Mouse (Mus musculus): ENCODE data around the gene Etfbkmt.
"Not testable (repeated sequence)": the region's sequence is repeated elsewhere in the genome, so short reads cannot be mapped to it uniquely, and the experiment has no call there.

The Etfbkmt gene

GRCm38 (mm10) chr6:149187371-149187770 is 47.7 kb downstream of the Etfbkmt start:
- no peak for DNase-seq (ENCODE audit: low spot score in 2 of 2)

DNA sequence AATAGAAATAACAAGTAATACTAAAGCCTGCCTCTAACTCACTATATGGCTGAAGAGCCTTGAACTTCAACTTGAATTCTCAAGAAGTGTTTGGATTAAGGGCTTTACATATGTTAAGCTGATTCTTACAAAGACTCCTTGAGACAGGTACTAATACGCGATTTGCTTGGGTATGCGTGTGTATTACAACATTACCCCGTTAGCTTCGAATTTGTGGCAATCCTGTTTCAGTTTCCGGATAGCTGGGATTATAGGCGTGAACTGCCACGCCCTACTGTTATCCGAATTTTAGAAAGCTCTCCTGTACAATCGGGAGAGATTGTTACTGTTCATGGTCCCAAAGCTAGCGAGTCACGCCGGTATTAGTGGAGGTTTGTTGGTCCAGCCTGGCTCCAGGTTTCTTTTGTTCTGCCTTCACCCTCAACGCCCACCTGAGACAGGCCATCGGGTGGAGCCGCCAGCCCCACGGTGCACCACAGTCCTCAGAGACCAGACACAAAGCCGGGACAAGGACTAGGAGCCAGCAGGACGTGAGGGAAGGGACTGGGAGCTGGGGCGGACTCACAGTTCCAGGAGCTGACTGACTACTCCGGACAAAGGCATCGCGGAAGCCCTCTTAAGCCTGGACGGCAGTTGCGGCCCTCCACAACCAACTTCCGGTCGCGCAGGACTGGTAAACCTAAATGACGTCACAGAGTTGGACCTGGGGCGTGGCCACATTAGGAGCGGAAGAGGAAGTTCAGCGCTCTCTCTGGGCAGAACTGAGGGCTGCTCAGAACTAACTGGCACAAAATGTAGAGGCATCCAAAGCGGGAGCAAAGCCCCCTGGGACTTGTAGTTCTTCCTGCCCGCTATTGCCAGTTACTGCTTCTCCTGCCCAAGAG is 48.6 kb downstream of the Etfbkmt start, which contains the start of gene Amn1:
Gene Amn1 (minus strand): TSS at position 672 of the 884 bp plus-strand sequence.
- peak; percentile 91 to 95 for DNase-seq (ENCODE audit: low spot score in 2 of 2)

- DNase-seq (ENCODE audit: low spot score in 2 of 2) = no peak
Observed at GRCm38 (mm10) chr6:149188925-149189257, 49.2 kb downstream of the Etfbkmt start.

DNA sequence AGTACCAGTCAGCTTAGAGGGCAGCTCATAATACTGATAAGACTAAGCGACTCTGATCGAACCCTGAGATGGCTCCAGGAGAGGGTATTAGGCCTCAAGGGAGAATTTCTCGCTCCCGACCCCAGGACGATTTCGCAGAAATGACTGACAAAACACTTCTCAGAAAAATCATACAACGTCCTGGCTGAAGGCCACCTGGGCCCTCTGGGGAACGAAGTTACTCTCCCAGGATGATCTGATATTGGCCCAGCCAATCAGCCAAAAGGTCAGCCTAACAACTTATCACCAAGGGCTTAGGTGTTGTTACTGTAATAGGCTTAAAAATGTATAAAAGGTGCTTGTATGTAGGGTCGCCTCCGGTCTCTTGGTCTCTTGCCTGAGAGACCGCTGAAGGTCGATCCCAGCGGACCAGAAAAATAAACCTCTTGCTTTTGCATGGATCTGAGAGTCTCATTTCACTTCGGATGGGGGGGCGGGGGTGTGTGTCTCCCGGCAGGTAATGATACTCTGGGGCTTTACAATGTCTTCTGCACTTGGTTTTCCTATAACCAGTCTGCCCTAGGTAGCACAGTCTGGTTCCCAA is 49.8 kb downstream of the Etfbkmt start:
- no peak for DNase-seq (ENCODE audit: low spot score in 2 of 2)

- DNase-seq (ENCODE audit: low spot score in 2 of 2) = not testable (repeated sequence)
Observed at GRCm38 (mm10) chr6:149191951-149192350, 52.3 kb downstream of the Etfbkmt start.

DNA sequence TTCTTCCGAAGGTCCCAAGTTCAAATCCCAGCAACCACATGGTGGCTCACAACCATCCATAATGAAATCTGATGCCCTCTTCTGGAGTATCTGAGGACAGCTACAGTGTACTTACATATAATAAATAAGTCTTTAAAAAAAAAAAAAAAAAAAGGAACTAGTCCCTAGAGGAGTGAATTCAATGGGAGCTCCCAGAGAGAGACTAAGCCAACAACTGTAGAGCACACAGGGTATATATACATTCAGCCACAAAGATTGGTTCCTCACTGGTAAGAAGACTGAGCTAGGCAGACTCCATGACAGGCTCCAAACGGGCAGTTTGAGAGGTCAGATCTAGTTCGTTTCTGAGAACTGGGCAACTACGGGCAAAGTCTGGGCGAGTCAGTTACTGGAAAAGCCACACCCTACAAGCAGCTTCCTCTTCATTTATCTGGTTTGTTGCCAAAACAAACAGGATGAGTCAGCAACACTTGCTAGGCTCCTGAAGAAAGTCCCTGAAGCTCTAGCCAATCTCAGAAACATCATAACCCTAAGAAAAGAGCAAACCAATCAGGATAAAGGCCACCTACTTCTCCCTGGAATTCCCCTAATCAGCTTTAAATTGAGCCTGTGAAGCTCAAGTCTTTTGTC is 53.7 kb downstream of the Etfbkmt start:
- peak; percentile 15 to 46 for DNase-seq (ENCODE audit: low spot score in 2 of 2)

DNA sequence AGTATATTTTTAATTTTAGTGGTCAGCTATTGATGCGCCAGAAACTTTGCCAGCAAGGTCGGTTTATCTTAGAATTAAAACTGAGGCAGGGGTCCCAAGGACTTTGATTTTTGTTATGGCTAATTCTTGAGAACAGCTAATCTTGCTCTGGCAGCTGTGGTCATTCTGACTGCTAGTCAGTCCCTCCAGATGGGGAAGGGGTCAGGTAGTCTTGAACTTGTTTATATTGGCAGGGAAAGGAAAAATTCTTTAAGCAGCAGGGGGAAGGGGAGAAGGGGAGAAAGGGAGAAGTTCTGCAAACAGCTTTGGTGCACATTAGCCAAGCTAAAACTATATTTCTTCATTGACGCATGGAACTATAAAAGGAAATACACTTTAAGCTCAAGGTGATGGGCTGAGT is 57.5 kb downstream of the Etfbkmt start:
- DNase-seq (ENCODE audit: low spot score in 2 of 2) = no peak

DNA sequence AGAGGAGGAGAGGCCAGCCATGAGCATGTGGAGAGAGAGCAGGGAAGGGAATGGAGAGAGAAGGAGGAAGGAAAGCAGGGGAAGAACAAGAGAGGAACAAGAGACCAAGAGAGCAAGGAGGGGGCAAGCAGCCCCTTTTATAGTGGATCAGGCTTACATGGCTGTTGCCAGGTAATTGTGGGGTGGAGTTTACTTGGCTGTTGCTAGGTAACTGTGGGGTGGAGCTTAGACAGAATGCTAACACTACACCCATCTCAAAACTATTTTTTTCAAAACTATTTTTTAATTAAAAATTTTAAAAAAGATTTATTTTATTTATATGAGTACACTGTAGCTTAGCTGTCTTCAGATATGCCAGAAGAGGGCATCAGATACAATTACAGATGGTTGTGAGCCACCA is 58.9 kb downstream of the Etfbkmt start:
- no peak for DNase-seq (ENCODE audit: low spot score in 2 of 2)

Measured in urinary bladder, adult 18-20 months (tissue).